Mouse (Mus musculus) kidney, adult 8-10 months (tissue): Measurements from ENCODE around the gene Ncor2.
"Not testable (repeated sequence)": the region's sequence is repeated elsewhere in the genome, so short reads cannot be mapped to it uniquely, and the experiment has no call there.

Experiments used
- DNase-seq, 2 experiments: peaks; one replicate each; pipeline ENCODE4 v3.0.0; 2022

Ncor2 gene

DNA sequence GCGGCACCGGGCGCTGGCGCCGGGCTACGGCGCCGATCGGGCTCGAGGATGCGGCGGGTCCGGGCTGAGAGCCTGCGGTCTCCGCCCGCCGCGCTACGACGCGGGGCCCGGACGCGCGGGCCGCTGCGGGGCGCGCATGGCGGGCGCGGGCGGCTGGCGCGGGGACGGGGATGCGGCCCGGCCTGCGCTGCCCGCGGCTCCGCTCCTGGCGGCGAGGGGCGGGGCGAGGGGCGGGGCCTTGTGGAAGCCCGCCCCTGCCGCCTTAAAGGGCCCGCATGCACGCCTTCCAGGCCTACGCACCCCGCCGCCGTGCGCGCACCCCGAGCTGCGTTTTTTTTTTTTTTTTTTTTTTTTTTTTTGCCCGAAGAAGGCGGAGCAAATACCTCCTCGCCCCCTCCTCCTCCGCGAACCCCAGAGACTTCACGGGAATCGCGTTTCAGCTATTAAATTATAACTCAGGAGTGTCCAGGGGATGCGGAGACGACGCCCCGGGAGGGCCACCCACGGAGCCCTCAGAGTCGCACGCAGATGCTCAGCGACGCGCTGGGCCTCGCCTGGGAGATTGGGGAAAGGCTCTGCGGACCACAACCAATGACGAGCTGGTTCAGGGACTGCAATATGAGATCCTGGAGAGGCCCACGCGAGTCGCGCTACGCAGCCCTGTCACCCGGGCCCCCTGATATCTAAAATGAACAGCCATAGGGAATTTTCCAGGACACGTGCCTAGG lies at the start of gene Ncor2:
Ncor2 (minus strand) TSS at position 213 of the 728 bp plus-strand sequence.
- peak; percentile 67 to 71 for DNase-seq

GRCm38 (mm10) chr5:125227699-125228098 lies 48.7 kb upstream of the Ncor2 start:
- no peak for DNase-seq

- DNase-seq: peak in 1 of 2 experiments; percentile 21
Observed at GRCm38 (mm10) chr5:125226229-125226634, 47.2 kb upstream of the Ncor2 start.

- no peak for DNase-seq
Observed at GRCm38 (mm10) chr5:125224925-125225324, 45.9 kb upstream of the Ncor2 start.

DNA sequence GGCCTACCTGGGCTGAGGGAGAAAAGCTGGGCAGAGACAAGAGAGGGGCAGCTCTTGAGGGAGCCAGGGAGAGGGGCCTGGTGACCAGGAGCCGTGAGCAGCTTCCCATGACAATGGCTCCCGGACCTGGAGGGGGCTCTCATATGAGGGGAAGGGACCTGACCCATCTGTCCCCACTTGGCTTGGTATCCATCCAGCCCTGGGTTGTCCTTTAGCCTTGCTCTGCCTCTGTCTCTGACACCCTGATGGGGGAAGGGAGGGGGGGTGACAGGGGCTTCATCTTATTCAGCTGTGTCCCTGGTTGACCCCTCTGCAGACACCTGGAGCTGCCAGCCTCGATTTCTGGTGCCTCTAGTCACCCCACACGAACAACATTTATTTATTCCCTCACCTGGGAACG lies 44.9 kb upstream of the Ncor2 start:
- no peak for DNase-seq

GRCm38 (mm10) chr5:125222706-125223105 lies 43.7 kb upstream of the Ncor2 start:
- no peak for DNase-seq

DNA sequence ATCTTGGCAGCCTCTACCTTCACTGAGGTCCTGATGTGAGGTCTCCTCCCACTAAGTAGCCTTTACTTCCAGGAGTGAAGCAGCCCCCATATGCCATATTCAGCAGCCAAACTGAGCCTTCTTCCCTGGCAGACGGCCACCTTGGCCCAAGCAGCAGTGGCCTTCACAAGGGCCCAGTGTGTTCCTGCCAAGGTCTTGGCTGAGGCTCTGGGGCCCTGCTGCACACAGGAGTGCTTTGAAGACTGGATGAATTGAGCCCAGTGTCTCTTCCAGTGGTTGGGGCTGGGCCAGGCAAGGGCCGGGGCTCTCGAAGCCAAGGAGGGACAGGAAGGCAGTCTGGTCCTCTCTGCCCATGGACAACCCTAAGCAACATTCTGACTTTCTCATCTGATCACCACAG lies 42.8 kb upstream of the Ncor2 start:
- DNase-seq: no peak

DNA sequence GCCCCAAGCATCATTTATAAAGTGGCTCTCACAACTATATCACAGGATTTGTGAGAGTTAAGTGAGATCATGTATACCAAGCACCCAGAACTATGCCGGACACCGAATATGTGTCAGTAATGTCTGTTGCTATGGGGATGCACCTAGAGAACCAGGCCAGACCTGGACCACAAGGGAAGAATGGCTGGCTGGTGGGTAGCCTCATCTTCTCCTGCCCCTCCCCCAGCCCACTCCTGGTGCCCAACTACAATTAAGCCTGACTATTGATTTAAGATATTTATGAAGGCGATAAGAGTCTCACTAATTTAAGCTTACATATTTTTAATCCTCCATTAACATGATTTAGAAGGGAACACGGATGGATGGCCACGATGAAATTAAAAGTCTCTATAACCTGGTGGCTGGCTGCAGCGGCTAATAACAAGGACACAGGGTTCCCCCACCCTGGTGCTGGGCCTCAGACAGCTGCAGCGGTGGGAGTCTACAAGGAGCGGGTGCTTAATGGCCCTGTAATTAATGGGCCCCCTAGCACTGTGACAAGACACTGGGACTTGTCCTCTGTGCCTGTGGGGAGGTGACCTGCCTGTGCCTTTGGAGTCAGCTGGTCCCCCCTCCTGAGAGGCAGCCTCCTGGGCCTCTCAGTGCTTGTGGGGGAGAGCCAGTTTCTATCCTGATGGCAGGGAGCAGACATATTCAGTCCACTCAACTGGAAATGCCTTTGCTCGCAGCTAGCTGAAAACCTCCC lies 38.6 kb upstream of the Ncor2 start:
- DNase-seq: no peak

- DNase-seq: no peak
Observed at GRCm38 (mm10) chr5:125215930-125216459, 37.0 kb upstream of the Ncor2 start.

DNA sequence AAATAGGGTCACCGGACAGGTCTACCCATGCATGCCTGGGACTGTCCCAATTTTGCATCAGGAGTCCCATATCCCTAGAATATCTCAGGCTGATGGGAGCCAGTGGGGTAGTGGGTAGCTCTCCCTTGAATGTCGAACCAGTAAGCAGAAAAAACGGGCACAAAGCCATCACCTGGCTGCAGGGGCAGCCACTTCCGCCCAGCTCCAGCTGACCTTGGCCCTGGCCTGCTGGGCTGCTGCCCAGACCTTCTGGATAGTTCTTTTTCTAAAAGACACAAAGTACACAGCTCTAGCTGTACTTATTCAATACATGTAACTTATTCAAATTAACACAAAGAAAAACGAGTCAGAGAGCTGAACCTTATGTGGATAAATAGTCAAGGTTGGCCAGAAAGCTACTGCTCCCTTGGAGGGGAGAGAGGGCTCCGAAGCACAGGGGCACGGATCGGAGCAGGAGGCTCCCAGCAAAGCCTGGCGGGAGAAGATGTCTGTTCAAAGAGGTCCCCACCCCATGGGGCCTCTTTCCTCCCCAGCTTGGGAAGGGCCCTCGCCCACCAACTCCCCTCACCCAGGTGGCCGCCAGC lies 36.4 kb upstream of the Ncor2 start:
- DNase-seq: peak; percentile 86 to 88

- no peak for DNase-seq
Observed at GRCm38 (mm10) chr5:125214064-125214463, 35.0 kb upstream of the Ncor2 start.

GRCm38 (mm10) chr5:125204910-125205309 lies 25.9 kb upstream of the Ncor2 start:
- not testable (repeated sequence) for DNase-seq

- no peak for DNase-seq
Observed at GRCm38 (mm10) chr5:125204199-125204815, 25.3 kb upstream of the Ncor2 start.

- DNase-seq: no peak
Observed at GRCm38 (mm10) chr5:125203759-125204158, 24.7 kb upstream of the Ncor2 start.

DNA sequence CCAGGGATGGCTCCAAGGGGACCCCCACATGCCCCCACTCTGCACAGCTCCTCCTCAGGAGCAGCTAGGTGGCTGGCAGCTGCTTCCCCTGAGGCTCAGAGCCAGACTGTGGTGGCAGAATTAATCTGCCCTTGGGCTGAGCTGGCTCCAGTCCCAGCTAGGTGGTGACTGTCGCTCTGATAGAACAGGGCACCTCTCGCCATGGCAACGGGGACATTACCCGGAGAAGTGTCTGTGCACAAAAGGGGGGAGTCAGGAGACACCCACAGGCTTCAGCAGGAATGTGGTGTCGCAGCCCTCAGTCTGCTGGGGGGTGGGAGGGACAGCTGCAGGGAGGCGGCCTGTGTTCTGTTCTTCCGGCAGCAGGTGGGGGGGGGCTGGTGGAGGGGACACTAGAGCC lies 24.1 kb upstream of the Ncor2 start:
- DNase-seq: peak in 1 of 2 experiments; percentile 32

DNA sequence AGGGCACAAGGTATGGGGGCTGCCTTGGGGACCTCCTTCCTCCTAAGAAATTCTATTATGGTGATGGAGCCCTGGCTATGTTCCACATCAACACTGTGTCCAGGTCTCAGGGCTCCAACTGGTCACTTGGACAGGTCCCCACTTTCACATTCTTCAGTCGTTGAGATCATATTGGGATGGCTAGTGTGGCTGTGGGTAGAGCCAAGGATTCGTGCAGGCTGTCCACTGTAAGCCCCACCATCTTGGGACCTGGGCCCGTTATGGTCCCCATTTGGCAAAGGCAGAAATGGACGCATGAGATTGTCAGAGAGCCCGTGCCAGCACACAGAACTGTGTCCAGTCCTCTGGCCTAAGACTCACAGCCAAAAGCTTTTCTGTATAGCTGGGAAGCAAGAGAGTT lies 23.1 kb upstream of the Ncor2 start:
- no peak for DNase-seq

DNA sequence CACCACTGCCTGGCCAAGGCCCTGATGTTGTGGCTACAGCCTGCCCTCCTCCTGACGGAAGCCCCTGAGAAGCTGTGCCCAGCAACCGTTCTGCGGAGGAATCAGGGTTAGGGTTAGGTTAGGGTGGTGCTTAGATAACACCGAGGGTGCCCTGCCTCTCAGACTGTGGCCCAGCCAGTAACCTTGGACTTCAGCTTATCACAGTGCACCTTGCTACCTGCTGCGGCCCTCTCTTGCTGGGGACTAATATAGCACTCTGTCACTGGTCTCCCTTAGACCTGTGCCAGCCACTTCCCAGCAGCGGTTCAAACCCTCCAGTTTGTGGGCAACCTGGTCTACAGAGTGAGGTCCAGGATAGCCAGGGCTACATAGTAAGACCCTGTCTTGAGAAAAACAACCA lies 20.1 kb upstream of the Ncor2 start:
- DNase-seq: no peak

GRCm38 (mm10) chr5:125197325-125197724 lies 18.3 kb upstream of the Ncor2 start:
- DNase-seq: not testable (repeated sequence)

GRCm38 (mm10) chr5:125196054-125196453 lies 17.0 kb upstream of the Ncor2 start:
- no peak for DNase-seq

DNA sequence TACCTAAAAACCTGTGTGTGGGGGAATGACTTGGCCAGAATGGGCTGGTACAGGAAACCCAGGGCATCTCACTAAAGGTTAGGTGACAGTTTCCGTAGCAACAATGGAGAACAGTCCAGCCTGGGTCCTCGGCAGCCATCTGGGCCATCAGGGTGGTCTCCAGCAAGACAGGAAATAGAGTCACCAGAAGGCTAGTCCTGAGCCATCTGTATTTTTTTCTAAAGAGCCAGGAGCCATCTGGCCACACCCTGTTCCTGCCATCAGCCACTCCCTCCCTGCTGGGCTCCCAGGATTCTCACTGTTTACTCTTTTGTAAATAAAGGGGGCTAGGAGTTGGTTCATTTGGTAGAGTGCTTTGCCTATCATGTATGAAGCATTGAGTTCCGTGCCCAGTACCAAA lies 16.1 kb upstream of the Ncor2 start:
- no peak for DNase-seq

- no peak for DNase-seq
Observed at GRCm38 (mm10) chr5:125193478-125194439, 14.7 kb upstream of the Ncor2 start.

DNA sequence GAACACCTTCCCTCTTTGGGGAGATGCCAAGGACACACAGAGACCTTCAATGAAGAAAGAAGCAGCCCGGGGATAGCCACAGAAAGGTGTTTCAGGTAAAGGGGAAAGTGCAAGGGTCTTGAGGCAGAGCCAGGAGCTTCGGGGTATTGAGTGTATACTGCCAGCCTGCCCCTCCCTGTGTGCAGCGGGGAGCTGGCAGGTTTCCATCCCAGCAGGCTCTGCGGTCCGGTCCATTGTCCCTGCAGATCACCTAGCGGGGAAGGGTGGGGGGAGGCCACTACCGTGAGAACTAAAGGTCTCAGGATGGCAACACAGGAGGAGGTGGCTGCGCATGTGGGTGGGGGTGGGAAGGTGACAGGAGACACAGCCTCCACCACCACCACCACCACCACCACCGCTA lies 12.6 kb upstream of the Ncor2 start:
- DNase-seq: no peak
